Mouse (Mus musculus) ovary, adult 10 weeks (tissue): Measurements from ENCODE around the gene BC055324. TPM values are rescaled to one million over a fixed set of nuclear protein-coding genes. Genes with fewer than 3 reads are reported as not detected.

ENCODE experiments used
- polyA plus RNA-seq: library from polyadenylated mRNA; stranded (reverse); fragments of 350-450 nt; fragmentation: Illumina TruSeq; extraction: RNeasy Lipid Tissue Mini Kit (QIAGEN cat#74804); gene quantifications from one replicate; pipeline ENCODE4 v1.2.3, GENCODE M21; 2014

Gene BC055324
- 22.7 TPM for polyA plus RNA-seq

DNA sequence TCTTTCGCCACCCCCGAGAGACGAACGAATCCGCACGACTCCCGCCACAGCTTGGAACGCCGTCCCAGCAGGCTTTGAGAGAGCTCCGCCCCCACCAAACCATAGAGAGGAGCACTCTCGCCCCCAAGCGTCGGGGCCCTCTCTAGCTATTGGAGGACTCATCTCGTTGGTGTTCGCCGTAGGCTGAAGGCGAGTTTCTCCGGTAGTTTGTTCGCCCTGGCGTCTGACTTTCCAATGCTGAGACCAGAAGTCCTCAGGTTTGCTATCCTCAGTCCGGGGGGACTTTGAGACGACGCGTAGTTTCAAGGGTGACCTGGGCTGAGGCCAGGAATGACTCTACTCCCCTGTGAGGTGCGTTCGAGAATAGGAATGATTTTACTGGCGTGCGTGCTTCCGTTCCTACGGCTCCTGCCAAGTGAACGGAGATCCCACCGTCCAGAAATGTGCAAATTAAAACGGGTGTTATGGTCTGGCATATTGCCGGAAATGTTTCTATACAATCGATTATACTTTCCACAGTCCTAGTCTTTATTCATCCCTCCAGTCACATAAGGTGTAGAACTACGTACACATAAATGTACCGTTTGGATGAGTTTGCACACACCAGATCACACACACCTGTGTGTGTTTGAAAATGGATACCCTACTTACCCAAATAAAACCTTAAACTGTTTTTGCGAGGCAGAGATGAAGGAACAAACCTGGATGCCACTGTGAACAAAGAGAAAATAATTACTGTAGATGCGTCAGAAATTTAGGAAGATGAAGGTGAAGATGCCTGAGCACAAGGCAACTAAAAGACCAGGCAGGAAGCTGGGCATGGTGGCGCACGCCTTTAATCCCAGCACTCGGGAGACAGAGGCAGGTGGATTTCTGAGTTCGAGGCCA, at the start of gene BC055324, which contains the start of gene Mettl18:
TSS of gene BC055324 (minus strand) at position 76 of the 888 bp plus-strand sequence.
TSS of gene Mettl18 (plus strand) at position 169 of the 888 bp plus-strand sequence.

DNA sequence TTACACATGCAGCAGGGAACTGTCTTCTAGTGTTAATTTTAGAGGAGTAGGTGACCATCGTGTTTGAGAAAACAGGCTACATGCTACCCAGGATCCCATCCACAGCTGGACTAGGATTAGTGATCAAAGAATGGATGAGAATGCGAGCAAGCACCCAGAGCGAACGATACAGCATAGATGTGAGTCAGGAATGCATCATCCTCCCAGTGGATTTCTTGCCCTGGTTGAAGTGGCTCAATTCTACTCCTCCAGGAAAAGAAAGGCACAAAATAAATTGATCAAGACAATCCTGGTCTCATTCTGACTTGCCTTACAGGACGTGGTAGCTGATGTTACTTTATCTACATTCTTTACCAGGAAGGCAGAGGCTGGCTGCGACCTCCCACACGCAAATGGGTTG, 65.8 kb downstream of the BC055324 start, which contains the start of gene Scyl3:
TSS of gene Scyl3 (plus strand) at position 255 of the 400 bp plus-strand sequence.

Other genes with a start within 250 kb of the BC055324 start
- gene Kifap3, start 215.2 kb downstream of the BC055324 start, polyA plus RNA-seq = 71.0 TPM
- 32.3 TPM for gene Scyl3, start 65.7 kb downstream of the BC055324 start, polyA plus RNA-seq
- gene Mettl18, start 93 bp upstream of the BC055324 start, polyA plus RNA-seq = 15.8 TPM
- 0.14 TPM for gene Sele, start 53.4 kb upstream of the BC055324 start, polyA plus RNA-seq
- gene Sell, start 67.2 kb upstream of the BC055324 start, polyA plus RNA-seq = 2.5 TPM
- 3.5 TPM for gene Selp, start 120.5 kb upstream of the BC055324 start, polyA plus RNA-seq
- gene F5, start 157.0 kb upstream of the BC055324 start, polyA plus RNA-seq = 1.5 TPM